Mouse (Mus musculus): Measurements from ENCODE around the gene Pear1.

- TF ChIP-seq GATA1 (IDR thresholded peaks at IDR 0.05; ENCODE audit: low read length) (no peak), TAL1 (IDR thresholded peaks at IDR 0.05; ENCODE audit: low read length) (no peak)
These were observed 60.3 kb downstream of the Pear1 start for GRCm38 (mm10) chr3:87763683-87764289.
